Mouse (Mus musculus) ES-E14 (cell line): ENCODE measurements around the gene Ppm1l. TPM values are rescaled to one million over a fixed set of nuclear protein-coding genes. Genes with fewer than 3 reads are reported as not detected.

Experiments
- DNase-seq: peaks from one replicate; pipeline ENCODE4 v3.0.0-alpha.2; 2013; ENCODE audit warnings: low read depth, low spot score
- H3K27ac ChIP-seq: 2 replicates; pipeline ENCODE4 v1.5.1; 2012; ENCODE audit warnings: low read depth, mild to moderate bottlenecking, low read length, moderate library complexity, mixed read lengths; ENCODE audit not compliant: poor library complexity, insufficient read depth, severe bottlenecking
- H3K36me3 ChIP-seq: 2 replicates; pipeline ENCODE4 v1.6.1; 2012; ENCODE audit warnings: mild to moderate bottlenecking, low read length, moderate library complexity, mixed read lengths; ENCODE audit not compliant: control insufficient read depth, poor library complexity, insufficient read depth, severe bottlenecking
- H3K4me1 ChIP-seq, 2 experiments: fragments of 150-350 bp in 1 of 2; sonication (generic) in 1 of 2; 2 replicates each; pipeline ENCODE4 v1.6.1; 2012; ENCODE audit warnings: low read length in 2 of 2, mild to moderate bottlenecking in 1 of 2, mixed read lengths in 1 of 2; ENCODE audit not compliant: control insufficient read depth in 2 of 2, insufficient read depth in 2 of 2, poor library complexity in 1 of 2
- H3K4me3 ChIP-seq, 2 experiments: fragments of 150-350 bp in 1 of 2; sonication (generic) in 1 of 2; 2 replicates each; pipeline ENCODE4 v1.5.1; 2012; ENCODE audit warnings: low read length in 2 of 2, low read depth in 1 of 2, mild to moderate bottlenecking in 1 of 2, mixed read lengths in 1 of 2; ENCODE audit not compliant: insufficient read depth in 1 of 2, poor library complexity in 1 of 2, severe bottlenecking in 1 of 2
- H3K9ac ChIP-seq: 2 replicates; pipeline ENCODE4 v1.6.1; 2012; ENCODE audit warnings: low read depth, mild to moderate bottlenecking, low read length, mixed read lengths; ENCODE audit not compliant: poor library complexity, insufficient read depth, severe bottlenecking
- H3K9me3 ChIP-seq: fragments of 150-350 bp; sonication (generic); 2 replicates; pipeline ENCODE4 v1.6.1; 2012; ENCODE audit warnings: low read depth, mild to moderate bottlenecking, low read length; ENCODE audit not compliant: control insufficient read depth, insufficient read depth
- CHD2 ChIP-seq: IDR thresholded peaks from 2 replicates; pipeline ENCODE4 v1.6.1; 2014; ENCODE audit warnings: mild to moderate bottlenecking, low read depth, low read length, inconsistent platforms
- HCFC1 ChIP-seq: IDR thresholded peaks from 2 replicates; pipeline ENCODE4 v1.6.1; 2012; ENCODE audit warnings: low read length, inconsistent platforms, borderline replicate concordance; ENCODE audit not compliant: insufficient read depth
- MAFK ChIP-seq: IDR thresholded peaks from 2 replicates; pipeline ENCODE4 v1.6.1; 2014; ENCODE audit warnings: mild to moderate bottlenecking, low read depth, low read length, inconsistent platforms; ENCODE audit not compliant: insufficient read depth
- ZC3H11A ChIP-seq: IDR thresholded peaks from 2 replicates; pipeline ENCODE4 v1.6.1; 2012; ENCODE audit warnings: low read depth, mild to moderate bottlenecking, inconsistent platforms, low read length, borderline replicate concordance
- ZNF384 ChIP-seq: IDR thresholded peaks from 2 replicates; pipeline ENCODE4 v1.6.1; 2012; ENCODE audit warnings: low read depth, low read length, inconsistent platforms
- in situ Hi-C, 2 experiments: fragments of 600-800 bp; cut with MboI; formaldehyde crosslinking; loops; one replicate each; pipeline ENCODE4 v1.15.1; 2025; ENCODE audit warnings: low sequenced_read_pairs in 2 of 2, inconsistent platforms in 1 of 2; ENCODE audit not compliant: unreplicated experiment in 2 of 2
- total RNA-seq: library from RNA; depleted of rRNA; stranded (reverse); fragments of 300-350 nt; gene quantifications from 2 replicates; pipeline ENCODE4 v1.2.3, GENCODE M21; 2012

Ppm1l gene
- total RNA-seq, 1 experiment: 5.6 TPM

- DNase-seq: no peak
- Histone ChIP-seq H3K4me3 (no peak overlapping the region), H3K9ac (no peak overlapping the region), H3K4me1 (no peaks in the 10 kb centered on the region), H3K27ac (no peak overlapping the region), H3K9me3 (no peaks in the 10 kb centered on the region), H3K36me3 (no peaks in the 10 kb centered on the region)
- TF ChIP-seq ZNF384 (no peak), CHD2 (no peak), ZC3H11A (no peak), HCFC1 (no peak), MAFK (no peak)
- in situ Hi-C loops: no loop called here
These were observed 212.9 kb downstream of the Ppm1l start for GRCm38 (mm10) chr3:69529576-69529975.

- no peak overlapping the region for H3K4me3 ChIP-seq
- H3K27ac ChIP-seq: no peak overlapping the region
- no peaks in the 10 kb centered on the region for H3K9me3 ChIP-seq
- no peak for DNase-seq
- H3K36me3 ChIP-seq: no peaks in the 10 kb centered on the region
- in situ Hi-C loops: no loop called here
- H3K9ac ChIP-seq: no peak overlapping the region
- H3K4me1 ChIP-seq: no peaks in the 10 kb centered on the region
- TF ChIP-seq MAFK (no peak), ZC3H11A (no peak), ZNF384 (no peak), HCFC1 (no peak), CHD2 (no peak)
These were observed 214.8 kb downstream of the Ppm1l start for GRCm38 (mm10) chr3:69531511-69531910.

- H3K9ac ChIP-seq: no peak overlapping the region
- in situ Hi-C loops: no loop called here
- no peaks in the 10 kb centered on the region for H3K9me3 ChIP-seq
- no peak for DNase-seq
- H3K4me3 ChIP-seq: no peak overlapping the region
- H3K4me1 ChIP-seq: no peaks in the 10 kb centered on the region
- no peak for TF ChIP-seq HCFC1
- no peak for TF ChIP-seq ZNF384
- no peak for TF ChIP-seq CHD2
- TF ChIP-seq MAFK: no peak
- TF ChIP-seq ZC3H11A: no peak
- no peak overlapping the region for H3K27ac ChIP-seq
- no peaks in the 10 kb centered on the region for H3K36me3 ChIP-seq
These were observed 216.0 kb downstream of the Ppm1l start for GRCm38 (mm10) chr3:69532687-69533086.

- Histone ChIP-seq H3K4me1 (no peaks in the 10 kb centered on the region), H3K36me3 (no peaks in the 10 kb centered on the region), H3K27ac (no peak overlapping the region), H3K9me3 (no peaks in the 10 kb centered on the region), H3K9ac (no peak overlapping the region), H3K4me3 (no peak overlapping the region)
- DNase-seq: no peak
- in situ Hi-C loops: no loop called here
- TF ChIP-seq HCFC1: no peak
- TF ChIP-seq MAFK: no peak
- TF ChIP-seq ZNF384: no peak
- TF ChIP-seq CHD2: no peak
These were observed 218.8 kb downstream of the Ppm1l start for GRCm38 (mm10) chr3:69535486-69535885.

GRCm38 (mm10) chr3:69535941-69536647 lies 219.4 kb downstream of the Ppm1l start:
- no peak for DNase-seq

More at GRCm38 (mm10) chr3:69535941-69536647, 219.4 kb downstream of the Ppm1l start:
- in situ Hi-C loops: no loop called here
- Histone ChIP-seq H3K9ac (peak overlapping the region; percentile 32; the same call in 1 of the 2 replicates), H3K36me3 (no peaks in the 10 kb centered on the region), H3K9me3 (no peaks in the 10 kb centered on the region), H3K27ac (no peak overlapping the region), H3K4me1 (no peaks in the 10 kb centered on the region), H3K4me3 (no peak overlapping the region)
- no peak for TF ChIP-seq CHD2
- TF ChIP-seq HCFC1: no peak
- no peak for TF ChIP-seq MAFK
